Mouse (Mus musculus) brain, embryonic 14.5 days (tissue): ENCODE data around the gene Atox1.

Experiments used
- CTCF ChIP-seq: fragments of 200-500 bp; IDR thresholded peaks from 2 replicates; pipeline ENCODE4 v1.5.1; 2012; ENCODE audit warnings: inconsistent platforms, mild to moderate bottlenecking, moderate library complexity, borderline replicate concordance; ENCODE audit not compliant: insufficient read depth, insufficient read length; ENCODE audit errors: extremely low read depth
- POLR2A ChIP-seq: fragments of 200-500 bp; IDR thresholded peaks from 2 replicates; pipeline ENCODE4 v1.6.1; 2012; ENCODE audit warnings: mild to moderate bottlenecking, inconsistent platforms, borderline replicate concordance; ENCODE audit not compliant: poor library complexity, insufficient read depth, insufficient read length, severe bottlenecking; ENCODE audit errors: extremely low read depth

DNA sequence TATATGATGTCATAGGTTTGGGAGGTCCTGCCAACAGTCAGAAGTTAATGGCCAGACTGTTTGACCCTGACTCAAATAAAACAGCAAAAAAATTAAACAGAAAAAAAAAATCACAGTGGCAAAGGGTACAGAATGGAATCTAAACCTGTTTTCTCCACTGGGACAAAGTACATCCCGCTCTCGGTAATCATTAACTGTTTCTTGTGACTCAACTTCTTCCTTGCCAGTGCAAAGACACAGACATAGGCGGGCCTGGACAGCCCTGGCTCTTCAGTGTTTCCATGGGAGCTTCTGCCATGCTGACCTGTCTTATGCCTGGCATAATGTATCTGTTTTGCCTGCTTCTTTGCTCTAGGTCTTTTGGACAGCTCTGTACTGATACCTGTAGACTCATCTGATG, 4.1 kb upstream of the Atox1 start:
- TF ChIP-seq CTCF (no peak), POLR2A (no peak)
